Mouse (Mus musculus) heart, postnatal 0 days (tissue): ENCODE results near the gene Erg. TPM values are rescaled to one million over a fixed set of nuclear protein-coding genes. Genes with fewer than 3 reads are reported as not detected.

Experiments
- ATAC-seq: fragments of 200-750 bp; cut with Nextera tagmentation; 2 replicates; pipeline ENCODE4 v1.8.0; 2017; ENCODE audit warnings: low read depth, moderate number of reproducible peaks, moderate library complexity; ENCODE audit not compliant: insufficient read depth
- DNase-seq: peaks from one replicate; pipeline ENCODE4 v3.0.0-alpha.2; 2016; ENCODE audit warnings: low spot score
- H3K27ac ChIP-seq: fragments of 300-500 bp; sonication (generic); 2 replicates; pipeline ENCODE4 v1.5.1; 2014; ENCODE audit warnings: low read depth, mild to moderate bottlenecking
- H3K27me3 ChIP-seq: fragments of 300-500 bp; sonication (generic); 2 replicates; pipeline ENCODE4 v1.6.1; 2014; ENCODE audit warnings: low read length, mixed read lengths; ENCODE audit not compliant: control insufficient read depth, insufficient read depth
- H3K36me3 ChIP-seq: fragments of 300-500 bp; sonication (generic); replicated peaks from 2 replicates; pipeline ENCODE4 v1.6.1; 2014; ENCODE audit warnings: low read length, mixed read lengths; ENCODE audit not compliant: control insufficient read depth, insufficient read depth
- H3K4me1 ChIP-seq: fragments of 300-500 bp; sonication (generic); 2 replicates; pipeline ENCODE4 v1.6.1; 2014; ENCODE audit warnings: antibody characterized with exemption; ENCODE audit not compliant: control insufficient read depth, insufficient read depth
- H3K4me2 ChIP-seq: fragments of 300-500 bp; sonication (generic); 2 replicates; pipeline ENCODE4 v1.6.1; 2014; ENCODE audit warnings: low read depth, mild to moderate bottlenecking, low read length, moderate library complexity
- H3K4me3 ChIP-seq: fragments of 300-500 bp; sonication (generic); 2 replicates; pipeline ENCODE4 v1.5.1; 2014; ENCODE audit warnings: low read depth, low read length
- H3K9ac ChIP-seq: fragments of 300-500 bp; sonication (generic); replicated peaks from 2 replicates; pipeline ENCODE4 v1.6.1; 2014; ENCODE audit warnings: low read depth, low read length, mixed read lengths
- H3K9me3 ChIP-seq: fragments of 300-500 bp; sonication (generic); replicated peaks from 2 replicates; pipeline ENCODE4 v1.6.1; 2016; ENCODE audit warnings: low read length; ENCODE audit not compliant: control insufficient read depth
- CTCF ChIP-seq: IDR thresholded peaks from 2 replicates; pipeline ENCODE4 v1.5.1; 2016; ENCODE audit warnings: antibody characterized with exemption, control low read depth, low read depth
- EP300 ChIP-seq: IDR thresholded peaks from 2 replicates; pipeline ENCODE4 v1.6.1; 2016; ENCODE audit warnings: antibody characterized with exemption, low read depth
- WGBS: fragments of 180-500 bp; shearing (Covaris S2); extraction: QIAGEN DNeasy Blood & Tissue Kit; methylation state at CpG from one replicate; pipeline ENCODE4 v1.1.7; 2014; 5-methylcytosine and 5-hydroxymethylcytosine counted together
- polyA plus RNA-seq: library from polyadenylated mRNA; unstranded; fragments of >200 nt; fragmentation: Nextera tagmentation; extraction: Ambion mirVana; gene quantifications from 2 replicates; pipeline ENCODE4 v1.2.1, GENCODE M21; 2015
- total RNA-seq: library from RNA; depleted of rRNA; stranded (reverse); fragments of >200 nt; gene quantifications from 2 replicates; pipeline ENCODE4 v1.2.3, GENCODE M21; 2014; ENCODE audit warnings: low replicate concordance

The Erg gene
- total and polyA plus RNA-seq, 2 experiments from 2014 or later = 7.2 to 12.1 TPM

- H3K4me3 ChIP-seq = peak overlapping the region; percentile 40
- DNase-seq (no peak), ATAC-seq (no peak)
- H3K4me1 ChIP-seq = peaks cover 9% of the 10 kb centered on the region
- no peak for TF ChIP-seq CTCF
- TF ChIP-seq EP300 = no peak
- no peaks in the 10 kb centered on the region for H3K36me3 ChIP-seq
- H3K27ac ChIP-seq = no peak overlapping the region
- WGBS = 16% methylated on average over 37 of the region's 37 CpGs
- H3K9ac ChIP-seq = no peak overlapping the region
- peaks cover 61% of the 10 kb centered on the region for H3K27me3 ChIP-seq
- H3K4me2 ChIP-seq = peak overlapping the region; percentile 62
- H3K9me3 ChIP-seq = no peaks in the 10 kb centered on the region
Observed at GRCm38 (mm10) chr16:95584751-95585528, 1.5 kb downstream of the Erg start.

GRCm38 (mm10) chr16:95579289-95579688 is 7.1 kb downstream of the Erg start:
- WGBS = 85% methylated on average over 4 of the region's 4 CpGs
- Histone ChIP-seq H3K36me3 (no peaks in the 10 kb centered on the region), H3K4me1 (no peaks in the 10 kb centered on the region), H3K27ac (no peak overlapping the region), H3K9ac (no peak overlapping the region), H3K4me2 (no peak overlapping the region), H3K4me3 (no peak overlapping the region), H3K27me3 (peaks cover 30% of the 10 kb centered on the region), H3K9me3 (no peaks in the 10 kb centered on the region)
- ATAC-seq (no peak), DNase-seq (no peak)
- TF ChIP-seq EP300 = no peak
- TF ChIP-seq CTCF = no peak

- no peaks in the 10 kb centered on the region for H3K4me1 ChIP-seq
- no peak for TF ChIP-seq CTCF
- no peak for TF ChIP-seq EP300
- no peak overlapping the region for H3K27ac ChIP-seq
- ATAC-seq (peak; percentile 53; the same call in 1 of the 2 replicates), DNase-seq (no peak)
- no peak overlapping the region for H3K9ac ChIP-seq
- H3K27me3 ChIP-seq = no peaks in the 10 kb centered on the region
- H3K9me3 ChIP-seq = no peaks in the 10 kb centered on the region
- no peak overlapping the region for H3K4me3 ChIP-seq
- no peaks in the 10 kb centered on the region for H3K36me3 ChIP-seq
- no peak overlapping the region for H3K4me2 ChIP-seq
- 61% methylated on average over 13 of the region's 13 CpGs for WGBS
Observed at GRCm38 (mm10) chr16:95573163-95573562, 13.2 kb downstream of the Erg start.

GRCm38 (mm10) chr16:95570616-95571015 is 15.8 kb downstream of the Erg start:
- WGBS = 11% methylated on average over 1 of the region's 1 CpGs
- DNase-seq = no peak
- no peak overlapping the region for H3K27ac ChIP-seq

GRCm38 (mm10) chr16:95556834-95557233 is 29.6 kb downstream of the Erg start:
- TF ChIP-seq EP300 (no peak), CTCF (no peak)
- no peaks in the 10 kb centered on the region for H3K36me3 ChIP-seq
- H3K4me3 ChIP-seq = no peak overlapping the region
- H3K9ac ChIP-seq = no peak overlapping the region
- no peak for DNase-seq
- H3K27me3 ChIP-seq = no peaks in the 10 kb centered on the region
- no peak for ATAC-seq
- H3K4me2 ChIP-seq = no peak overlapping the region
- 71% methylated on average over 4 of the region's 4 CpGs for WGBS
- H3K9me3 ChIP-seq = no peaks in the 10 kb centered on the region
- no peaks in the 10 kb centered on the region for H3K4me1 ChIP-seq
- H3K27ac ChIP-seq = no peak overlapping the region

More at GRCm38 (mm10) chr16:95570616-95571015, 15.8 kb downstream of the Erg start:
- no peak for ATAC-seq
- no peak for TF ChIP-seq EP300
- peak; percentile 46 for TF ChIP-seq CTCF
- Histone ChIP-seq H3K4me2 (no peak overlapping the region), H3K9ac (no peak overlapping the region), H3K9me3 (no peaks in the 10 kb centered on the region), H3K36me3 (no peaks in the 10 kb centered on the region), H3K27me3 (no peaks in the 10 kb centered on the region), H3K4me1 (no peaks in the 10 kb centered on the region), H3K4me3 (no peak overlapping the region)

- WGBS = 93% methylated on average over 2 of the region's 2 CpGs
Observed at GRCm38 (mm10) chr16:95553136-95553535, 33.3 kb downstream of the Erg start.

More at GRCm38 (mm10) chr16:95553136-95553535, 33.3 kb downstream of the Erg start:
- Histone ChIP-seq H3K4me1 (no peaks in the 10 kb centered on the region), H3K36me3 (no peaks in the 10 kb centered on the region), H3K4me2 (no peak overlapping the region), H3K9me3 (no peaks in the 10 kb centered on the region), H3K9ac (no peak overlapping the region), H3K27me3 (no peaks in the 10 kb centered on the region), H3K4me3 (no peak overlapping the region), H3K27ac (no peak overlapping the region)
- no peak for ATAC-seq
- TF ChIP-seq CTCF (no peak), EP300 (no peak)
- no peak for DNase-seq
